Mouse (Mus musculus): Measurements from ENCODE around the gene Gtf3c5.

Gene Gtf3c5

GRCm38 (mm10) chr2:28569903-28570302 lies 13.6 kb downstream of the Gtf3c5 start:
- no peak for DNase-seq (ENCODE audit: low spot score)

GRCm38 (mm10) chr2:28566545-28566944 lies 17.0 kb downstream of the Gtf3c5 start:
- DNase-seq (ENCODE audit: low spot score): no peak

GRCm38 (mm10) chr2:28564380-28564779 lies 19.2 kb downstream of the Gtf3c5 start:
- DNase-seq (ENCODE audit: low spot score): no peak

- DNase-seq (ENCODE audit: low spot score): no peak
Observed at GRCm38 (mm10) chr2:28563830-28564229, 19.7 kb downstream of the Gtf3c5 start.

- DNase-seq (ENCODE audit: low spot score): no peak
Observed at GRCm38 (mm10) chr2:28563303-28563702, 20.2 kb downstream of the Gtf3c5 start, which contains the start of gene Cel. Gene Cel (minus strand): TSS chr2:28563403.

- DNase-seq (ENCODE audit: low spot score): no peak
Observed at GRCm38 (mm10) chr2:28557452-28557851, 26.1 kb downstream of the Gtf3c5 start.

GRCm38 (mm10) chr2:28552301-28552700 lies 31.2 kb downstream of the Gtf3c5 start:
- no peak for DNase-seq (ENCODE audit: low spot score)

- no peak for DNase-seq (ENCODE audit: low spot score)
Observed at GRCm38 (mm10) chr2:28549157-28549556, 34.4 kb downstream of the Gtf3c5 start.

GRCm38 (mm10) chr2:28547237-28548172 lies 36.0 kb downstream of the Gtf3c5 start:
- DNase-seq (ENCODE audit: low spot score): peak; percentile 43

GRCm38 (mm10) chr2:28546560-28546959 lies 37.0 kb downstream of the Gtf3c5 start:
- no peak for DNase-seq (ENCODE audit: low spot score)

GRCm38 (mm10) chr2:28545976-28546375 lies 37.6 kb downstream of the Gtf3c5 start:
- no peak for DNase-seq (ENCODE audit: low spot score)

GRCm38 (mm10) chr2:28543894-28544293 lies 39.7 kb downstream of the Gtf3c5 start:
- DNase-seq (ENCODE audit: low spot score): no peak

GRCm38 (mm10) chr2:28540587-28541227 lies 42.8 kb downstream of the Gtf3c5 start:
- DNase-seq (ENCODE audit: low spot score): no peak

GRCm38 (mm10) chr2:28539949-28540348 lies 43.6 kb downstream of the Gtf3c5 start:
- no peak for DNase-seq (ENCODE audit: low spot score)

- DNase-seq (ENCODE audit: low spot score): no peak
Observed at GRCm38 (mm10) chr2:28539206-28539605, 44.3 kb downstream of the Gtf3c5 start.

GRCm38 (mm10) chr2:28538817-28539128 lies 44.8 kb downstream of the Gtf3c5 start:
- no peak for DNase-seq (ENCODE audit: low spot score)

- no peak for DNase-seq (ENCODE audit: low spot score)
Observed at GRCm38 (mm10) chr2:28537995-28538816, 45.3 kb downstream of the Gtf3c5 start.

GRCm38 (mm10) chr2:28537634-28537920 lies 46.0 kb downstream of the Gtf3c5 start:
- no peak for DNase-seq (ENCODE audit: low spot score)

GRCm38 (mm10) chr2:28536766-28537633 lies 46.6 kb downstream of the Gtf3c5 start:
- DNase-seq (ENCODE audit: low spot score): no peak

GRCm38 (mm10) chr2:28536166-28536565 lies 47.4 kb downstream of the Gtf3c5 start:
- DNase-seq (ENCODE audit: low spot score): no peak

GRCm38 (mm10) chr2:28535650-28536049 lies 47.9 kb downstream of the Gtf3c5 start:
- no peak for DNase-seq (ENCODE audit: low spot score)

- no peak for DNase-seq (ENCODE audit: low spot score)
Observed at GRCm38 (mm10) chr2:28535263-28535540, 48.3 kb downstream of the Gtf3c5 start.

All from ovary, adult 18-20 months (tissue).